Mouse (Mus musculus) spleen, adult 2 months (tissue): ENCODE data around the gene Wdr26. TPM values are rescaled to one million over a fixed set of nuclear protein-coding genes. Genes with fewer than 3 reads are reported as not detected.
A peak's percentile ranks its signal among the peaks of the same experiment; 100 is the strongest.

Experiments used
- DNase-seq, 2 experiments: peaks; one replicate each; pipeline versions ENCODE4 v3.0.0 to v3.0.0-alpha.2; 2012 to 2021; ENCODE audit warnings: low spot score in 2 of 2, low read depth in 1 of 2
- H3K27ac ChIP-seq: fragments of 200-500 bp; 2 replicates; pipeline ENCODE4 v1.5.1; 2012; ENCODE audit warnings: low read length, inconsistent platforms; ENCODE audit not compliant: insufficient read depth
- H3K27me3 ChIP-seq: fragments of 200-500 bp; 2 replicates; pipeline ENCODE4 v1.6.1; 2012; ENCODE audit warnings: mild to moderate bottlenecking, moderate library complexity, low read length, inconsistent platforms; ENCODE audit not compliant: control insufficient read depth, insufficient read depth
- H3K36me3 ChIP-seq: fragments of 200-500 bp; 2 replicates; pipeline ENCODE4 v1.6.1; 2012; ENCODE audit warnings: mild to moderate bottlenecking, low read length, inconsistent platforms; ENCODE audit not compliant: control insufficient read depth, insufficient read depth
- H3K4me1 ChIP-seq: fragments of 200-500 bp; 2 replicates; pipeline ENCODE4 v1.6.1; 2011; ENCODE audit warnings: inconsistent platforms; ENCODE audit not compliant: control insufficient read depth, insufficient read depth, insufficient read length
- H3K4me3 ChIP-seq: fragments of 200-500 bp; 2 replicates; pipeline ENCODE4 v1.5.1; 2011; ENCODE audit warnings: mild to moderate bottlenecking, inconsistent platforms; ENCODE audit not compliant: insufficient read depth, insufficient read length; ENCODE audit errors: extremely low read depth
- CTCF ChIP-seq: fragments of 200-500 bp; IDR thresholded peaks from 2 replicates; pipeline ENCODE4 v1.5.1; 2011; ENCODE audit warnings: mild to moderate bottlenecking, inconsistent platforms; ENCODE audit not compliant: insufficient read depth, insufficient read length, insufficient replicate concordance; ENCODE audit errors: extremely low read depth
- POLR2A ChIP-seq: fragments of 200-500 bp; IDR thresholded peaks from 2 replicates; pipeline ENCODE4 v1.6.1; 2011; ENCODE audit warnings: low read depth, low read length, inconsistent platforms
- WGBS: fragments of 180-500 bp; shearing (Covaris S2); methylation state at CpG from one replicate; pipeline ENCODE4 v1.1.7; 2018; 5-methylcytosine and 5-hydroxymethylcytosine counted together
- polyA plus RNA-seq: library from polyadenylated mRNA; depleted of rRNA; stranded (reverse); fragments of >200 nt; gene quantifications from 2 replicates; pipeline ENCODE4 v1.2.3, GENCODE M21; 2012

The Wdr26 gene
- polyA plus RNA-seq, 1 experiment, result 37.2 TPM

DNA sequence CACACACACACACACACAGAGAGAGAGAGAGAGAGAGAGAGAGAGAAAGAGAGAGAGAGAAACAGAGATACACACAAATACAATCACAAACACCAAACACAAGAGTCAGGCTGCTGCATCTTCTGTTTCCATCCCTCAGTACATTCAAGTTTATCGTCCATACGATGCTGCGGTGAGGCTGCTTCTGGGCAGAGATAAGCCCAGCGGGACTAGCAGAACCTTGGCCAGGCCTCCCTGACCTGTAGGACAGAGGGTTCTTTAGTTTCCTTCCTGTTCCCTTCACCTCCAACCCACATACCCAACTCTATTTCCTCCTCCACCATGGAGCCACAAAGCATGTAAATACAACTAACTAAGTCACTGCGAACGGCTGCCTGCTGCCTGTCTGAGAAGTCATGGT is 37.7 kb upstream of the Wdr26 start:
- TF ChIP-seq POLR2A (no peak), CTCF (no peak)
- no peak for DNase-seq
- Histone ChIP-seq H3K4me3 (no peak overlapping the region), H3K36me3 (no peaks in the 10 kb centered on the region), H3K27ac (no peak overlapping the region), H3K27me3 (no peaks in the 10 kb centered on the region), H3K4me1 (peaks cover 31% of the 10 kb centered on the region)
- 37% methylated on average over 6 of the region's 6 CpGs for WGBS

DNA sequence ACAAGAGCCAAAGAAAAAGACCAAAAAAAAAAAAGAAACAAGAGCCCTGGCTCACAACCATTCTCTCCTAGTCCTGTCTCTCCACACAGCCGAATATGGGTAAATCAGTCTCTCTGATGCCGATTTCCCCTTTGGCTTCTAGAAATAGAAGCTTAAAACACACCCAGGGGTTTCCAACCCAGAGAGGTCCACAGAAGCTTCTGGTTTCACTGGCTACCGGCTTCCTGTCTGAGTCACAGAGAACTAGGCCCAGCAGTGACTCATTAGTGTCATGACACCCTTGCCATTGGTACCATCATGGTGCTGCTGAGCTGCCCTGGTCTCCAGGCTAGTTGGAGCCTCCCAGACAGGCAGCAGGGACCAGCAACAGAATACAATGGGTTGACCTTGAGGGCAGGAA is 35.4 kb upstream of the Wdr26 start:
- Histone ChIP-seq H3K4me3 (no peak overlapping the region), H3K27ac (peak overlapping the region; percentile 86), H3K27me3 (no peaks in the 10 kb centered on the region), H3K36me3 (no peaks in the 10 kb centered on the region), H3K4me1 (peaks cover 31% of the 10 kb centered on the region)
- DNase-seq, result peak; percentile 37 to 45
- TF ChIP-seq CTCF, result no peak
- TF ChIP-seq POLR2A, result no peak
- WGBS, result 5% methylated on average over 3 of the region's 3 CpGs

DNA sequence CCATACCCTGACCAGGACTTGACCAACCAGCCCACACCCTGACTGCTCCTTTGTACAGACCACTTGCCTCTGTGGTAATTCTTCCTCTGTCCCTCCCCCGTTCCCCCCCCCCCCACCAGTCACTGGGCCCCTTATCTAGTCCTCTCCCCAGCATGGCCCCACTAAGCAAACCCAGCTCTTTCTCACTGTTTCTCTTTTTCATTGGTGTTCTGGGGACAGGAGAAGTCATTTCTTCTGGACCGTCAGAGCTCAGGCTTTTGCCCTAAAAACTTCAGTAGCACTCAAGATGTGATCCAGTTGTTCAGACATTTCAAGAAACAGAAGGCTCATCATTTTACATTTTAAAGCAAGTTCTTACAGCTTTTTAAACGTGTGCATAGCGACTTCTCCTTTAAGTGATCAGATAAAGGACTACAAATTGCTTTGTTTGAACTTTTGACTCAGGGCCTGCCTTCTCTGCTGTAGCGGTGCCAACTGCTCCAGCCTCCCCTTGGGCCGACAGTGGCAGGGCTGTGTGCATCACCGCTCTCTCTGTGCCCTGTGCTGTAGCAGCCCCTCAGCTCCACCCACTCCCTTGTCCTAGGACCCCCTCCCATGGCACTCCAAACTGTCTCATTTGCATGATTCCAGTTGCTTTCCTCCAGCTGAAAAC is 34.8 kb upstream of the Wdr26 start:
- no peaks in the 10 kb centered on the region for H3K27me3 ChIP-seq
- H3K36me3 ChIP-seq, result no peaks in the 10 kb centered on the region
- H3K4me1 ChIP-seq, result peaks cover 31% of the 10 kb centered on the region
- no peak for TF ChIP-seq CTCF
- no peak for TF ChIP-seq POLR2A
- H3K27ac ChIP-seq, result peak overlapping the region; percentile 86
- DNase-seq, result no peak
- H3K4me3 ChIP-seq, result no peak overlapping the region
- WGBS, result 24% methylated on average over 7 of the region's 7 CpGs

DNA sequence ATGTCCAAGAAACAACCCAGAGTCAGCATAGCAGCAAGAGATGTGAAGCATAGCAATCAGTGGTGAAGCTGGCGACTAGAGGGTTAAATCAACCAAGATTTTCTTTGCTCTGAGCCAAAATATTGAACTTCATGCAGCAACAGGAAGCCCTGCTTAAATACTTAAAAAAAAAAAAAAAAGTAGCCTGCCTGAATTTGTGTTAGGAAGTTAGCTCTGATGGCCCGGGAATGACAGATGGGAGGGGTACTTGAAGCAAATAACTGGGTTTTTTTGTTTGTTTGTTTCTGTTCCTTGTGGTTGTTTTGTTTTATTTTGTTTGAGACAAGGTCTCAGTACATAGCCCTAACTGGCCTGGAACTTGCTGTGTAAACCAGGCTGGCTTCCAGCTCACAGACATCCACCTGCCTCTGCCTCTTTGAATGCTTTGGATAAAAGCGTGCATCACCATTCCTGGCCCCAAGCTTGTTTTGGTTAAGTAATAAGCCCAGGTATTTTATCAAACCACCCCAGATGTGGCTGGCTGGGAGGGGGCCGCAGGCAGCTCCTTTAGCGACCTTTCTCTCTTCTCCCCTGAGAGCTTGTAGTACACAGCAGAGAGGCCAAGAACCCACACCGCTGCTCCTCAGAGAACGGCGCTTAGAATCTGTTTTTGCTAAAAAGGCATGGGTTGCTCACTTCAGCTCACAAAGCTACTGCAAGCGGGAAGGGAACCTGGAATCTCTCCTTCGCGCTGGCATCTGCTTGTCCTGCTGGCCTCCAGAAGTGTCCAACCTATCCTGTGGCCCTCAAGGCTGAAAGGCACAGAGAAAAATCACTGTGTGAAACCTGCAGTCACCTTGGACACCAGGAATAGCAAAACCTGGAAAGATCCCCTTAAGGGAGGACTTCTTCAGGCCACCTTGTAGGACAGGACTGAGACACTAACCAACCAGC is 34.0 kb upstream of the Wdr26 start:
- Histone ChIP-seq H3K27me3 (no peaks in the 10 kb centered on the region), H3K27ac (peak overlapping the region; percentile 52), H3K4me1 (peaks cover 31% of the 10 kb centered on the region), H3K36me3 (no peaks in the 10 kb centered on the region), H3K4me3 (no peak overlapping the region)
- no peak for DNase-seq
- no peak for TF ChIP-seq POLR2A
- no peak for TF ChIP-seq CTCF
- WGBS, result 62% methylated on average over 11 of the region's 11 CpGs

DNA sequence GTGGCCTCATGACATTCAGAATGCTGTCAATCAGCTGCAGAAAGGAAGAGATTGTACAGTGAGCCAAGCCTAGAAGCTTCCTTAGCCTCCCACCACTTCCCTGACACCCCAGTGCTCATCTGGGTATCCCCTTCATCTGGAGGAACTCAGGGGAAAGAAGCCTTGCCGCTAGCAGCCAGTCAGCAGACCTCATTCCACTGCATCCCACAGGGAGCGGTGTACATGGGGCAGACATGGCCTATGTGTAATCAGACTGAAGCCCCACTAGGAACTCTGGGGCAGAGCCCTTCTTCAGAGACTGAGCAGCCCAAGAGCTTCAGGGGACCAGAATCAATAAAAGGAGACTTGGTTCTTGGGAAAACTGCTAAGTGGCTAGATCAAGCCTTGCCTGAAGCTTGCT is 33.3 kb upstream of the Wdr26 start:
- Histone ChIP-seq H3K27ac (no peak overlapping the region; the same call in 1 of the 2 replicates), H3K36me3 (no peaks in the 10 kb centered on the region), H3K4me3 (no peak overlapping the region), H3K27me3 (no peaks in the 10 kb centered on the region), H3K4me1 (peaks cover 31% of the 10 kb centered on the region)
- TF ChIP-seq CTCF, result no peak
- no peak for TF ChIP-seq POLR2A
- no peak for DNase-seq
- WGBS, result 90% methylated on average over 2 of the region's 2 CpGs

DNA sequence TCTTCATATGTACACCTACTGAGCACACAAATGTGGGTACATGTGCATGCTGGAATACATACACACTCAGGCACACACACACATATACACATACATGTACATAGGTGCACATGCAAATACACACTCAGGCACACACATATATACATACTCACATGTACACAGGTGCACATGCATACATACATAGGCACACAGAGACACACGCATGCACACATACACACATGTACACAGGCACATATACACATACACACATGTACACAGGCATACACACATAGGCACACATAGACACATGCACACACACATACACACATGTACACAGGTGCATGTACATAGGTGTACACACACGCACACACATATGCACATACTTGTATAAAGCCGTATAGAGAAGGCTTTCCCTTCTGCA is 29.4 kb upstream of the Wdr26 start:
- H3K36me3 ChIP-seq, result no peaks in the 10 kb centered on the region
- peaks cover 24% of the 10 kb centered on the region; the same call in 1 of the 2 replicates for H3K4me1 ChIP-seq
- no peak for TF ChIP-seq POLR2A
- no peak for TF ChIP-seq CTCF
- no peak for DNase-seq
- H3K27me3 ChIP-seq, result no peaks in the 10 kb centered on the region
- 99% methylated on average over 3 of the region's 3 CpGs for WGBS
- H3K4me3 ChIP-seq, result no peak overlapping the region
- H3K27ac ChIP-seq, result no peak overlapping the region

DNA sequence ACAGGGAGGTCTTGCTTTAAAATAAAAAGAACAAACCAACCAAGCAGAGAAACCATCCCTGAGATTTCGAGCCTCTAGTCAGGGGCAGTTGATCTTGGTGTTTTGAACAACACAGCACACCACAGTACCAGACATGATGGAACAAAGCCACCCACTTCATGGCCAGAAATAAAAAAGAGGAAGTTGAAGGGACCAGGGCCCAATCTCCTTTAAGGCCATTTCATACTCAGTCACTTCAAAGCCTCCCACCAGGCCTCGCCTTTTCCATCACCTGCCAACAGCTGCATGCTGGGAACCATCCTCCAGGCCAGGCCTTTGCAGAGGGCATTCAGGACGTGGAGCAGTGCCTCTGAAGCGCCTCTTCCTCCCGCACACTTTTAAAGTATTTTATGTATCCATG is 25.5 kb upstream of the Wdr26 start:
- H3K27ac ChIP-seq, result peak overlapping the region; percentile 93
- TF ChIP-seq CTCF (no peak), POLR2A (no peak)
- H3K27me3 ChIP-seq, result no peaks in the 10 kb centered on the region
- H3K4me3 ChIP-seq, result no peak overlapping the region
- H3K4me1 ChIP-seq, result peaks cover 27% of the 10 kb centered on the region; the same call in 1 of the 2 replicates
- WGBS, result 23% methylated on average over 5 of the region's 5 CpGs
- DNase-seq, result peak; percentile 42 to 60
- no peaks in the 10 kb centered on the region for H3K36me3 ChIP-seq
